Mouse (Mus musculus) forebrain, embryonic 11.5 days (tissue): ENCODE data around the gene Cmip. TPM values are rescaled to one million over a fixed set of nuclear protein-coding genes. Genes with fewer than 3 reads are reported as not detected.

ENCODE experiments used
- microRNA-seq: library from miRNA; unstranded; fragments of <30 nt; microRNA quantifications from one replicate; pipeline ENCODE4, GENCODE M21; 2016; ENCODE audit not compliant: insufficient number of aligned reads
- polyA plus RNA-seq: library from polyadenylated mRNA; unstranded; fragments of >200 nt; fragmentation: Nextera tagmentation; extraction: Ambion mirVana; gene quantifications from 2 replicates; pipeline ENCODE4 v1.2.1, GENCODE M21; 2014

Gene Cmip
- polyA plus RNA-seq, 1 experiment from 2014 or later: 30.5 TPM

Small RNA genes within 50 kb of the gene (microRNA-seq; reads per million reads assigned to microRNA genes)
- gene Mir7077 (not detected), gene Mir7078 (not detected)

Other genes with a start within 250 kb of the Cmip start
- not detected in 2 replicates for gene Pkd1l2, start 174.6 kb upstream of the Cmip start, polyA plus RNA-seq
- 0.19 TPM in 1 of 2 replicates, not detected in the other for gene Bco1, start 161.2 kb upstream of the Cmip start, polyA plus RNA-seq
- gene Gan, start 98.9 kb upstream of the Cmip start, polyA plus RNA-seq: 3.1 and 3.4 TPM in 2 replicates
- 2.0 and 2.7 TPM in 2 replicates for gene Plcg2, start 241.2 kb downstream of the Cmip start, polyA plus RNA-seq